Mouse (Mus musculus) CH12.LX (cell line): ENCODE measurements at regions not wholly inside any gene's neighbourhood (a gene's known extent, or its start where the extent isn't known, plus 50 kb on each side); places are given as distances from the start of the nearest gene placed in this dataset.

ENCODE experiments used
- CTCF ChIP-seq, 2 experiments: IDR thresholded peaks in 1 of 2; conservative IDR thresholded peaks in 1 of 2; 2 replicates each; pipeline ENCODE4 v1.5.1; 2011 to 2012; ENCODE audit warnings: low read depth in 2 of 2, low read length in 2 of 2, improper control_type of control experiment in 1 of 2, inconsistent platforms in 1 of 2, mild to moderate bottlenecking in 1 of 2, moderate library complexity in 1 of 2
- EP300 ChIP-seq: IDR thresholded peaks from 2 replicates; pipeline ENCODE4 v1.6.1; 2011; ENCODE audit warnings: low read length, improper control_type of control experiment
- MAFK ChIP-seq: IDR thresholded peaks from 2 replicates; pipeline ENCODE4 v1.6.1; 2011; ENCODE audit warnings: low read length, improper control_type of control experiment; ENCODE audit not compliant: insufficient replicate concordance
- POLR2A ChIP-seq: IDR thresholded peaks from 2 replicates; pipeline ENCODE4 v1.6.1; 2011; ENCODE audit warnings: low read depth, mild to moderate bottlenecking, improper control_type of control experiment, low read length

DNA sequence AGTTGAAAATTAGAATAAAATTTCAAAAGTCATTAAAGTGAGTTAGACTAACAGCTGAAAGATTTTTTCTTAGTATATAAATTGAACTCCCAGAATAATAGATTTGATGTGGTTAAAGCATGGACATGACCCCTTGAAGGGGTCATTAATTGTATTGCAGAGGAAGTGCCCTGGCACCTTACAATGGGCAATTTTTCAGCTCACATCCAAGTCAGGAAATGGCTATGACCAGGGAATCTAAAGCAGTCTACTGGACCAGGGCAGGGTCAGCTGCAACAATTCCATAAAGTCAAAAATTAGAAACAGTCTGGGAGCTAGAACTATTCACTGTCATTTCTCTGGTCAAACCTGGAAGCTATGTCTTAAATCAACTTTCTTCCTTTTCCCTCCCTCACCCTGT is 55.2 kb upstream of the Pcsk5 start:
- TF ChIP-seq POLR2A (no peak), CTCF (conservative IDR thresholded peaks at IDR 0.05 in 1 of 2, IDR thresholded peaks at IDR 0.05 in 1 of 2; ENCODE audit: low read depth in 2 of 2, low read length in 2 of 2) (no peak), MAFK (no peak), EP300 (no peak)
